Mouse (Mus musculus): ENCODE results near the gene Mpp4.

- no peak for TF ChIP-seq POLR2A (IDR thresholded peaks at IDR 0.05; ENCODE audit: borderline replicate concordance, extremely low read depth, low read depth, low read length)
- TF ChIP-seq CTCF (IDR thresholded peaks at IDR 0.05; ENCODE audit: insufficient read depth, low read length): no peak
These were observed 45.1 kb upstream of the Mpp4 start for GRCm38 (mm10) chr1:59208331-59208730.

All from lung, adult 2 months (tissue).